Mouse (Mus musculus) CD4-positive, CD25-positive, alpha-beta regulatory T cell, adult 4 months (primary cell): Measurements from ENCODE around the gene Gprc5a. TPM values are rescaled to one million over a fixed set of nuclear protein-coding genes. Genes with fewer than 3 reads are reported as not detected.

Source experiments
- polyA plus RNA-seq, 2 experiments: library from polyadenylated mRNA; unstranded; fragments of 100-300 nt; shearing (Covaris generic); gene quantifications; one replicate each; pipeline ENCODE4 v1.2.1; 2017

The Gprc5a gene
- polyA plus RNA-seq, 2 experiments from 2014 or later = 0.55 to 0.67 TPM

Other genes starting within 250 kb of the Gprc5a start
- gene Crebl2, start 235.5 kb upstream of the Gprc5a start, polyA plus RNA-seq = 10 to 100 TPM; 28.9 to 33.5 TPM
- 10 to 100 TPM in 1 of 2 experiments, 1 to 10 TPM in 1; 7.7 to 12.1 TPM for gene Gpr19, start 167.1 kb upstream of the Gprc5a start, polyA plus RNA-seq
- gene Cdkn1b, start 145.2 kb upstream of the Gprc5a start, polyA plus RNA-seq = 100 to 1,000 TPM in 1 of 2 experiments, 10 to 100 TPM in 1; 69.7 to 113 TPM
- gene Apold1, start 83.9 kb upstream of the Gprc5a start, polyA plus RNA-seq = under 1 TPM; 0.16 to 0.32 TPM
- 100 to 1,000 TPM; 167 to 189 TPM for gene Ddx47, start 54.0 kb upstream of the Gprc5a start, polyA plus RNA-seq
- gene Gprc5d, start 52.6 kb downstream of the Gprc5a start, polyA plus RNA-seq = not detected
- gene Fam234b, start 132.3 kb downstream of the Gprc5a start, polyA plus RNA-seq = 10 to 100 TPM; 18.0 to 23.1 TPM
- gene Hebp1, start 132.4 kb downstream of the Gprc5a start, polyA plus RNA-seq = 1 to 10 TPM in 1 of 2 experiments, not detected in 1; 1.0 TPM
- gene Gsg1, start 188.7 kb downstream of the Gprc5a start, polyA plus RNA-seq = not detected
- not detected for gene Pbp2, start 244.8 kb downstream of the Gprc5a start, polyA plus RNA-seq